Mouse (Mus musculus) regulatory T cell (primary cell): ENCODE data around the gene Etnppl.

ENCODE experiments used
- in situ Hi-C: fragments of 300-600 bp; cut with MboI, MseI; formaldehyde crosslinking; loops from one replicate; pipeline ENCODE4 v1.15.1; 2025; ENCODE audit warnings: high pct_unique_total_duplicates

The Etnppl gene

GRCm38 (mm10) chr3:130617439-130617898 is at the start of gene Etnppl:
TSS of gene Etnppl (plus strand) at chr3:130617448.
- in situ Hi-C loops: no loop called here

DNA sequence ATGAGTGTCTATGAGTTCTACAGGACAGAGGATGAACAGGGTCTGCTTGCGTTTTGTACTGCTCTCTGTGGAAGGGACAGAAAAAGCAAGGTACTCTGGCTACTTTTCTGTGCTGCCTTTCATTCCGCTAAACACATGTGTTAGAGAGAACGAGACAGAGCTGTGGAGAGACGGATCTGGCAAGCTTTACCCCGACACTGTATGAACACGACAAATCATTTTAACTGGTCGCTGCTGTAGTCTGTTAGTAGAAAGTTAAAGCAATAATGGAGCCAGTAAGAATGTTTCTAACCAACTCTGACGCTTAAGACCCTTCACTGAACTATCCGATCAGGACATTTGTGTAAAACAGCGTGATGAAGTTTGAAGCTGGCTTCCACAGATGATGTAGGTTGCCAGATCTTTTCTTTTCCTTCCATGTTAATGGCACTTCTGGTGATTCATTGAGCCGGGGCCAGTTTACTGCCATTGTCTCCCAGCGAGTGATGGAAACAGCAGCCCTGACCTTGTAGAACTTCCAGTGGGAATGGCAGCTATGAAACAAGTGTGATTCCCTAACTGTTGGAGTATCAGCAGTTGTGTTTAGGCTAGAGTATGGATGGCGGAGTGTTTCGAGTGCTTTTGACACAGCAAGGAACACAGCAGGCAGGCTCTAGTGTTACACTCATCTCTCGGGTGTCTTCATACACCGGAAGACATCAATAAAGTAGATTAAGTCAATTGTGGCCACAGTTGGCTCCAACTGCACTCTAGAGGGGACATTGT is 48.7 kb upstream of the Etnppl start:
- in situ Hi-C loops: no loop called here

GRCm38 (mm10) chr3:130573243-130573642 is 44.0 kb upstream of the Etnppl start:
- in situ Hi-C loops: loop anchor here (5.0 kb wide), 1 partner anchor 476 kb away; no protein-coding TSS in a partner anchor

- in situ Hi-C loops: loop anchor here (5.0 kb wide), 1 partner anchor 477 kb away; no protein-coding TSS in a partner anchor
Observed at GRCm38 (mm10) chr3:130574652-130575051, 42.6 kb upstream of the Etnppl start.

GRCm38 (mm10) chr3:130576683-130577082 is 40.6 kb upstream of the Etnppl start:
- in situ Hi-C loops: no loop called here

- in situ Hi-C loops: no loop called here
Observed at GRCm38 (mm10) chr3:130579501-130579900, 37.7 kb upstream of the Etnppl start.

- in situ Hi-C loops: no loop called here
Observed at GRCm38 (mm10) chr3:130581577-130581976, 35.7 kb upstream of the Etnppl start.

- in situ Hi-C loops: no loop called here
Observed at GRCm38 (mm10) chr3:130582903-130583664, 34.2 kb upstream of the Etnppl start.

GRCm38 (mm10) chr3:130584007-130584406 is 33.2 kb upstream of the Etnppl start:
- in situ Hi-C loops: no loop called here

DNA sequence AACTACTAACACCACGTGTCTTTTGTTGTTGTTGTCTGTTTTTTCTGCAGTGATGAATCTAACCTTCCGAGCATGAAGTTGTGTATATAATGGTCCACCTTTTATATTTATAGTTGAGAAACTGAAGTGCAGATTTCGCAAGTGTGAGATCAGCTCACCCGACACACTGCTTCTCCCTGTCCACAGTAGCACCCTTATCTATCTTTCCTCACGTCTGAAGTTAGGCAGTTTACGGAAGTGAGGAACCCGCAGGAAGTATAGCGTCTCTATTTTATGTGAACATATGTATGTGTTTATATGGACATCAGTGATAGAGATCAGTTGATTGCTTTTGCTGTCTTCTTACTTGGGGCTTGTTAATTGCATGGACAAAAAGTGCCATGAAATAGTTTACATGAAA is 22.2 kb upstream of the Etnppl start:
- in situ Hi-C loops: no loop called here

GRCm38 (mm10) chr3:130601491-130601890 is 15.8 kb upstream of the Etnppl start:
- in situ Hi-C loops: no loop called here

- in situ Hi-C loops: no loop called here
Observed at GRCm38 (mm10) chr3:130607924-130608323, 9.3 kb upstream of the Etnppl start.

DNA sequence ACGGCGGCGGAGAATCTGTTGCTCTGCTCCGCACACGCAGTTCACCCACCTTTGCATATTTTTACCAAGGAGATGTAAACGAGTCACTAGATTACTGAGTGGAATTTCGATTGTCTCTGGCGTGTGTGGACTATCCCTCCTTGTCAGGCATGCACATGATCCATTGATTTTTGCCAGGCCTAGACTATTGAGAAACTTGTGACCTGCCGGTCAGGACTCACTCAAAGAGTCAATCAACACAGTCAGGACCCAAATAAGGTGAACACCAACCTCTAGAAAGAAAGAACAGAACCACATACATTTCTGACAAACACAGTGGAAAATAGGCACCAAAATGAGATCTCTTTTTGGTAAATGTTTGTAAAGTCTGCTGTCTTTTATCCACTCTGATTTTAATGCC is 2.8 kb upstream of the Etnppl start:
- in situ Hi-C loops: no loop called here

DNA sequence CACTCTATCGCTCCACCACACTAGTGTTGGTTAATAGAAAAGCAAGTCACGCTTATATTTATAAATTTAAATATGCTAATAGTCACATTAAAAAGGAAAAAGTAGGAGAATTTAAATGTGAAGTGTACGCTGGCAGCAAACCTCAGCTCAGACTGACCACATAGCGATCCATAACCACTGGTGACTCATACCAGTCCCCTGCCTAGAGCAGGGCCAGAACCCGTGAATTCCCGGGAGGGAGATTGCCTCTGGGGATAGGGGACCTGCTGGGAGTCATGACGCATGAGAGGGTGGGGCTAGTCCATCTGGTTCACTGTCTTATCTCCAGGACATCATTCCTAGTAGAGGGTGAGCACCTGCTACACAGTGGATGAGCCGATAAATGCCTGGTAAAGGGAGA is 1.6 kb upstream of the Etnppl start:
- in situ Hi-C loops: no loop called here

DNA sequence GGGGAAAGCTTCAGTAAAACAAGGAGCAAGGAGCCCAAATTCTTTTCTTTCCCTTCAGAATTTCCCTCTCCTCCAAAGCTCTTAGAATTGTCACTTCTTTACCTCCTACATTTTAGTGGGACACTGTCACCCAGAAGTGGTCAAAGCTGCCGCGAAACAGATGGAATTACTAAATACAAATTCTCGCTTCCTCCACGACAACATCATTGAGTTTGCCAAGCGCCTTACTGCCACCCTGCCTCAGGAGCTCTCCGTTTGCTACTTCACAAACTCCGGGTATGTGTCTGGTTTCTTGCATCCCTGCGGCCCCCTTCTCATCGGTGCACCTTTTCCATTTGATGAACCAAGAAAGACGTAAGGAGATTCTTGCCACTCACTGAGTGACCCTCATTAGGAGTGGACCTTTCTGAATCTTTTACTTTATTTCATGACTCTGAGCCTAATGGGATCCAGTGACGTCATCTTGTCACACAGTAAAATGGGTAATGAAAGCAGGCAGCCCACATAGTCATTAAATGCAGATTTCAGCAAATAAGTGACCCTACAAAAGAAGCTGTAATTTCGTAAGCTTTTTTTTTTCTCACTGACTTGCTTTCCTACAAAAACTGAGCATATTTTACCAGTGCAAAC is 3.4 kb downstream of the Etnppl start:
- in situ Hi-C loops: loop anchor here (10.0 kb wide), 1 partner anchor 1104 kb away; no protein-coding TSS in a partner anchor

DNA sequence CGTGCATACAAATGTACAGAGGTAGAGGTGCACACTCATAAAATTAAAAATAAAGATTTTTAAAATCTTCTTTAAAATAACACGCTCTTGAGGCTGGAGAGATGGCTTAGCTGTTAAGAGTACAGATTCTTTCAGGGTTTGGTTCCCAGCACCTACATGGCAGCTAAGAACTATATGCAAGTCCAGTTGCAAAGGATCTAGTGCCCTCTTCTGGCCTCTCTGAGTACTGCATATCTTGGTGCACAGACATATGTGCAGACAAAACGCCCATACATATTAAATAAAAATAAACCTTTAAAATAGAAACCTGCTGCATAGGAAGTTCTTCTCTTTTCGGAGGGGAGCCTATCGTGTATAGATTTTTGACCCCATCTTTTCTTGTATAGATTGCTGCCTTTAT is 11.1 kb downstream of the Etnppl start:
- in situ Hi-C loops: loop anchor here (10.0 kb wide), 1 partner anchor 1096 kb away; no protein-coding TSS in a partner anchor

DNA sequence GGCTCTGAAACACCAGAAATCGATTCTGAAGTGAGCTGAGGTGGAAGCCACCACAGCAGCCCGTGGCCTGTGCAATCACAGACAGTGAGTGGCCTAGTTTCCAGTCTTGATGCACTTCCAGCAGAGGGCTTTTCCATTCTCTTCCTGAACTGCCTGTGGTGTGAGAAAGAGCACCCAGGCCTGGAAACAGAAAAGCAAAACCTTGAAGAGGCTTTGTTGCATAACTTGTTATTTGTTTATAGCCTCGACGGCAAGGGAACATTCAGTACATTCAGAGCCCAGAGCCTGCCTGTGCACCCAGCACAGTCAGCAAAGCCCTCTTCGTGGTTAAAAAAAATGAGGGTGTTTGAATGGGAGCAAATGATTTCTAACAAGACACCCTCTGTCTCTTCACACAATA is 16.6 kb downstream of the Etnppl start:
- in situ Hi-C loops: no loop called here

DNA sequence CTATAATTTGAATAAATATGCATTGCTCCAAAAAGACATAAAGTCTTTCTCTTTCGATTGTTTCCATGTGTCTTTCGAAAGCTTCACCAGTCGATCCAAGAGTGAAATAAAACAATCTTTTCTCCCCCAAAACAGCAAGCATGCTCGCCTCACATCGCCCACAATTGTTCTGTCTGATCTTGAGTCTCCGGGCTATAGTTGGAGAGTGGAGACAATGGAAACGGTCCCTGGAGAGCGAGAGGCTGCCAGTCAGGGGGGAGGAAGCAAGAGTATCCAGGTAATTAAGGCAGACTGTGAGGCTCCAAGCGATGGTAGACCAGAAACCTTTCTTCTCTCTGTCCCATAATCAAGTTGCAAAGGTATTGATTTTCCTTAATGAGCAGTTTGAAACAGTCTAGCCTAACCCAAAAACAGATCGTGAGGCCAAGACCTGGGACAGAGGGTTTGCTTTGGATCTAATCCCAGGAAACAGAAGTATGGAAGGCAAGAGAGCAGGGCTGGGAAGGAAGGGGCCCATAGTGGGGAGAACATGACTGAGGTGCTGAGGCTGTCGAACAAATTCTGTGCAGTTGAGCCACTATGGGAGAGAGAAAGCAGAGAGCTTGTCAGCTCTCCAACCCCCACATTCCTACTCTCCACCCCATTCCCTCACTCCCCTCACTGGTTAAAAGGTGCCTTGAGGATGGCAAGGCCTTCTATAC is 29.0 kb downstream of the Etnppl start:
- in situ Hi-C loops: no loop called here

DNA sequence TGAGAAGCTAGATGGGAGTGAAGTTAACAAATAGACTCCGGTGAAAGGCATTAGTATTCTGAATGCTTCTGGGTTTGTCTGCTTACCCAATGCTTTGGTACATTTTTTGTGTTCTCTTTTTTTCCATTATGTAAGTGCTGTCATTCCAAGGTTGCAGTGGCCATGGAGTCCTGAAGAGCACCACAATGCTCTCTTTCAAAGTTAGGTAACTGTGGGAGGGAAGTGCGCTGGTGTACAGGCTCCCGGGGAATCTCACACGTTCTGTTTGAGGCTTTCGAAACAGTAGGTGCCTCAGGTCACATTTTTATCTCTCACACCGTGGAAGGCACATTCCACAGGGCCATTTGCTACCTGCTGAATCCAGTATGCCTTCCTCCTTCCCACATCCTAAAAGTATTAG is 32.3 kb downstream of the Etnppl start:
- in situ Hi-C loops: no loop called here

DNA sequence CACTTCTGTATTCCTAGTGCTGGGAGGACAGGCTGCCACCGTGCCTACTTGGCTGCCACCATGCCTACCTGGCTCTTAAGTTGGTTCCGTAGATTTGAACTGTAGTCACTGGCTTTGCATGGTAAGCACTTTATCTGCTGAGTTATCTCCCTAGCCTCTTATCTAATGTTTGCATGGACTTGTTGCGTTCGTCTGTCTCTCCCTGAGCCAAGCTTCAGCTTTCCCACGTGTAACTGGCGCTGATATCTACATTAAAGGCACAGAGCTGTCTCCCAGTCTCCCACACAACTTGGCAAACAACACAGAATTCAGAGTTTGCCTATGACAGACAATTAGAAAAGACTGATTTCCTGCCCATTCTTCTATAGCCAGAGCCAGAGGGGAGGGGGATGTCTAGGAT is 43.4 kb downstream of the Etnppl start:
- in situ Hi-C loops: no loop called here

GRCm38 (mm10) chr3:130662496-130662895 is 45.2 kb downstream of the Etnppl start:
- in situ Hi-C loops: no loop called here
